Mouse (Mus musculus) myocyte (in vitro differentiated cells): ENCODE measurements around the gene Hoxb4. TPM values are rescaled to one million over a fixed set of nuclear protein-coding genes. Genes with fewer than 3 reads are reported as not detected.

Experiments
- H3K27me3 ChIP-seq: one replicate; pipeline ENCODE4 v1.6.1; 2011; ENCODE audit not compliant: control insufficient read depth, insufficient read depth, insufficient read length
- H3K36me3 ChIP-seq: one replicate; pipeline ENCODE4 v1.6.1; 2011; ENCODE audit not compliant: control insufficient read depth, insufficient read depth
- H3K4me2 ChIP-seq: one replicate; pipeline ENCODE4 v1.6.1; 2011; ENCODE audit warnings: low read depth, control low read depth
- H3K4me3 ChIP-seq: one replicate; pipeline ENCODE4 v1.5.1; 2011; ENCODE audit warnings: mild to moderate bottlenecking, control low read depth, moderate library complexity
- H3K79me2 ChIP-seq: one replicate; pipeline ENCODE4 v1.6.1; 2011; ENCODE audit not compliant: control insufficient read depth, insufficient read depth
- H3ac ChIP-seq: one replicate; pipeline ENCODE4 v1.6.1; 2011; ENCODE audit not compliant: control insufficient read depth, insufficient read length
- CEBPB ChIP-seq: IDR thresholded peaks from 2 replicates; pipeline ENCODE4 v1.6.1; 2011; ENCODE audit warnings: mild to moderate bottlenecking, moderate library complexity; ENCODE audit not compliant: poor library complexity, insufficient read depth, severe bottlenecking
- E2F4 ChIP-seq: IDR thresholded peaks from one replicate; pipeline ENCODE4 v1.6.1; 2011; ENCODE audit warnings: mild to moderate bottlenecking, control low read depth, moderate library complexity; ENCODE audit not compliant: insufficient read depth
- MAX ChIP-seq: IDR thresholded peaks from one replicate; pipeline ENCODE4 v1.6.1; 2011; ENCODE audit warnings: low read depth, mild to moderate bottlenecking, control low read depth
- MYOD1 ChIP-seq, 3 experiments: IDR thresholded peaks; one replicate each; pipeline ENCODE4 v1.6.1; 2011; ENCODE audit warnings: control low read depth in 2 of 3, low read depth in 2 of 3, mild to moderate bottlenecking in 2 of 3, moderate library complexity in 1 of 3; ENCODE audit not compliant: insufficient read length in 2 of 3, control insufficient read depth in 1 of 3
- MYOG ChIP-seq, 3 experiments: IDR thresholded peaks; one replicate each; pipeline ENCODE4 v1.6.1; 2011; ENCODE audit warnings: control low read depth in 2 of 3, low read depth in 2 of 3, mild to moderate bottlenecking in 2 of 3; ENCODE audit not compliant: insufficient read length in 2 of 3, control insufficient read depth in 1 of 3, insufficient read depth in 1 of 3
- POLR2A ChIP-seq: IDR thresholded peaks from one replicate; pipeline ENCODE4 v1.6.1; 2011; ENCODE audit warnings: low read depth, mild to moderate bottlenecking, control low read depth, moderate library complexity; ENCODE audit not compliant: insufficient read length
- POLR2AphosphoS2 ChIP-seq: IDR thresholded peaks from one replicate; pipeline ENCODE4 v1.6.1; 2011; ENCODE audit warnings: low read depth, control low read depth; ENCODE audit not compliant: insufficient read length
- REST ChIP-seq: IDR thresholded peaks from one replicate; pipeline ENCODE4 v1.6.1; 2011; ENCODE audit warnings: mild to moderate bottlenecking, control low read depth, moderate library complexity; ENCODE audit not compliant: insufficient read depth, insufficient read length
- SRF ChIP-seq: IDR thresholded peaks from one replicate; pipeline ENCODE4 v1.6.1; 2011; ENCODE audit warnings: low read depth; ENCODE audit not compliant: control insufficient read depth, insufficient read length
- TCF12 ChIP-seq: IDR thresholded peaks from one replicate; pipeline ENCODE4 v1.6.1; 2011; ENCODE audit warnings: mild to moderate bottlenecking, control low read depth; ENCODE audit not compliant: poor library complexity, insufficient read depth, severe bottlenecking
- TCF3 ChIP-seq: IDR thresholded peaks from one replicate; pipeline ENCODE4 v1.6.1; 2011; ENCODE audit warnings: low read depth, control low read depth; ENCODE audit not compliant: insufficient read length
- USF1 ChIP-seq: IDR thresholded peaks from one replicate; pipeline ENCODE4 v1.6.1; 2011; ENCODE audit warnings: low read depth, mild to moderate bottlenecking, control low read depth, moderate library complexity
- polyA plus RNA-seq: library from polyadenylated mRNA; unstranded; fragments of >200 nt; fragmentation: generic; extraction: Trizol; gene quantifications from one replicate; pipeline ENCODE4 v1.2.1, GENCODE M21; 2012; ENCODE audit warnings: missing spikeins

The Hoxb4 gene
- polyA plus RNA-seq, 1 experiment: not detected

DNA sequence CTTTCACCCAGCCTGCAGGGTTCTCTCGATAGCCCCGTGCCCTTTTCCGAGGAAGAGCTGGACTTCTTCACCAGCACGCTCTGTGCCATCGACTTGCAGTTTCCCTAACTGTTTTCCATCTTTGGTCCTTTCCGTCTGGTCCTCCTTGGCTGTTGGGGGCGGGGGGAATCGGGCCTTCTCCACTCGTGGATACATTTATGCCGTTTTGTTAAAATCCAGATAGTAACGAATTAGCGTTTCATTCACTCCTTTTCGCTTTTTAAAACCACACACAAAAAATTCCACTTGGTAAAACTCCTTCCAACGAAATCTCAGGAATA is 35.4 kb downstream of the Hoxb4 start:
- TF ChIP-seq SRF: no peak
- TF ChIP-seq POLR2AphosphoS2: no peak
- no peak for TF ChIP-seq MYOD1 (IDR thresholded peaks at IDR 0.05; ENCODE audit: control insufficient read depth in 1 of 3, insufficient read length in 2 of 3, low read depth in 2 of 3)
- no peak for TF ChIP-seq TCF12
- TF ChIP-seq E2F4: no peak
- TF ChIP-seq USF1: no peak
- no peak for TF ChIP-seq POLR2A
- TF ChIP-seq CEBPB: no peak
- no peak for TF ChIP-seq MYOG (IDR thresholded peaks at IDR 0.05; ENCODE audit: control insufficient read depth in 1 of 3, insufficient read depth in 1 of 3, insufficient read length in 2 of 3, low read depth in 2 of 3)
- TF ChIP-seq REST: no peak
- no peak for TF ChIP-seq TCF3
- TF ChIP-seq MAX: no peak
- H3K4me3 ChIP-seq: no peak overlapping the region
- no peaks in the 10 kb centered on the region for H3K36me3 ChIP-seq
- no peak overlapping the region for H3K4me2 ChIP-seq
- no peaks in the 10 kb centered on the region for H3K79me2 ChIP-seq
- H3ac ChIP-seq: no peak overlapping the region
- peaks cover 61% of the 10 kb centered on the region for H3K27me3 ChIP-seq

DNA sequence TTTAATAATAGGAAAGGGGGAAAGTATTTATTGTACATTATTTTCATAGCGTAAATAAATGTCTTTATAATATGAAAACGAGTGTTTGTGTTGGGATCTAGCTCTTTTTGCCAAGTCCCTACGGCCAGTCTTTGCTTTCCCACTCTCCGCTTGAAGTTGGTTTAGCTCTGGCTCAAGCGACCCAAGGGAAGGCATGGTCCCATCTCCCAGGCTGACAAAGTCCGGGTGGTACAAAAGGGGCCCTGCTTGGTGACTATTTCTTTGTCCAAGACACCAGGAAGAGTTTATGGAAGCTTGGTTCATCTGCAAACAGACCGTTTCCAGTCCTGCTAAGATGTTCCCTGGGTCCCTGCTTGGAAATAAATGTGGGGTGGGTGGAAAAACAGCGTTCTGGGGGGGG is 35.9 kb downstream of the Hoxb4 start:
- no peak for TF ChIP-seq MYOD1 (IDR thresholded peaks at IDR 0.05; ENCODE audit: control insufficient read depth in 1 of 3, insufficient read length in 2 of 3, low read depth in 2 of 3)
- TF ChIP-seq MAX: no peak
- no peak for TF ChIP-seq POLR2A
- no peak for TF ChIP-seq MYOG (IDR thresholded peaks at IDR 0.05; ENCODE audit: control insufficient read depth in 1 of 3, insufficient read depth in 1 of 3, insufficient read length in 2 of 3, low read depth in 2 of 3)
- no peak for TF ChIP-seq SRF
- TF ChIP-seq TCF3: no peak
- TF ChIP-seq TCF12: no peak
- TF ChIP-seq REST: no peak
- TF ChIP-seq E2F4: no peak
- no peak for TF ChIP-seq POLR2AphosphoS2
- TF ChIP-seq USF1: no peak
- no peak for TF ChIP-seq CEBPB
- H3K79me2 ChIP-seq: no peaks in the 10 kb centered on the region
- no peak overlapping the region for H3K4me3 ChIP-seq
- H3K4me2 ChIP-seq: no peak overlapping the region
- peaks cover 61% of the 10 kb centered on the region for H3K27me3 ChIP-seq
- no peaks in the 10 kb centered on the region for H3K36me3 ChIP-seq
- H3ac ChIP-seq: no peak overlapping the region

- H3K4me3 ChIP-seq: no peak overlapping the region
- TF ChIP-seq MYOG (IDR thresholded peaks at IDR 0.05; ENCODE audit: control insufficient read depth in 1 of 3, insufficient read depth in 1 of 3, insufficient read length in 2 of 3, low read depth in 2 of 3): no peak
- no peak for TF ChIP-seq E2F4
- no peak for TF ChIP-seq USF1
- no peak for TF ChIP-seq SRF
- TF ChIP-seq REST: no peak
- TF ChIP-seq POLR2A: no peak
- no peak for TF ChIP-seq MYOD1 (IDR thresholded peaks at IDR 0.05; ENCODE audit: control insufficient read depth in 1 of 3, insufficient read length in 2 of 3, low read depth in 2 of 3)
- TF ChIP-seq CEBPB: no peak
- TF ChIP-seq TCF3: no peak
- no peak for TF ChIP-seq TCF12
- no peak for TF ChIP-seq MAX
- TF ChIP-seq POLR2AphosphoS2: no peak
- H3K36me3 ChIP-seq: no peaks in the 10 kb centered on the region
- peaks cover 63% of the 10 kb centered on the region for H3K27me3 ChIP-seq
- no peaks in the 10 kb centered on the region for H3K79me2 ChIP-seq
- no peak overlapping the region for H3ac ChIP-seq
- no peak overlapping the region for H3K4me2 ChIP-seq
Measured at GRCm38 (mm10) chr11:96354376-96354775, 36.3 kb downstream of the Hoxb4 start.

DNA sequence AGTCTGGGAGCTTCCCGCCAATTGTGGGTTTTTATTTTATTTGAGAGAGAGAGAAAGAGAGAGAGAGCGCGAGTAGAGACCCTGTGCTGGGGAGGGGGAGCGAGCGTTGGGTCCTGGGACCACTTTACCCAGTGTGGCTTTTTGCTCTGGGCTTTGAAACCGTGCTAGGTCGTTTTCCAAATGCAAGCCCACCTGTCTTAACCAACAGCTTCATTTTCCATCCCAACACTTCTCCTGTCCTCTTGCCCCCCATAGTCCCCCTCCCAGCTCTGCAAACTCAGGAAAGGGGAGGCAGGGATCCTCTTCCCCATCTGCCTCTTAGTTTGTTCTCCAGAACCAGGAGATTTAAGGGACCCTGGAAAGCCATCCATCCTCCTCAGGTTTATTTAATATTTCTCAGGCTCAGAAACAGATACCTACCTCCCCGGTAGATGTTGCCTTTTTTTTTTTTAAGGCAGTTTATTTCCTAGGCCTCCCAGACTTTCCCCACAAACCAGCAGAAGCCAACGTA is 36.8 kb downstream of the Hoxb4 start:
- Histone ChIP-seq H3ac (no peak overlapping the region), H3K36me3 (no peaks in the 10 kb centered on the region), H3K4me2 (no peak overlapping the region), H3K4me3 (no peak overlapping the region), H3K27me3 (peaks cover 62% of the 10 kb centered on the region), H3K79me2 (no peaks in the 10 kb centered on the region)
- TF ChIP-seq TCF12 (no peak), USF1 (no peak), POLR2AphosphoS2 (no peak), TCF3 (no peak), REST (no peak), CEBPB (no peak), SRF (no peak), POLR2A (no peak), MYOD1 (IDR thresholded peaks at IDR 0.05; ENCODE audit: control insufficient read depth in 1 of 3, insufficient read length in 2 of 3, low read depth in 2 of 3) (no peak), MYOG (IDR thresholded peaks at IDR 0.05; ENCODE audit: control insufficient read depth in 1 of 3, insufficient read depth in 1 of 3, insufficient read length in 2 of 3, low read depth in 2 of 3) (no peak), MAX (no peak), E2F4 (no peak)
